Mouse (Mus musculus) embryonic facial prominence, embryonic 15.5 days (tissue): ENCODE data around the gene Cacna2d2. TPM values are rescaled to one million over a fixed set of nuclear protein-coding genes. Genes with fewer than 3 reads are reported as not detected.
A peak's percentile ranks its signal among the peaks of the same experiment; 100 is the strongest.

Experiments used
- ATAC-seq: fragments of 200-750 bp; cut with Nextera tagmentation; 2 replicates; pipeline ENCODE4 v1.8.0; 2017; ENCODE audit warnings: low read depth, moderate TSS enrichment; ENCODE audit not compliant: insufficient number of reproducible peaks, low FRiP score, low TSS enrichment
- H3K27ac ChIP-seq: fragments of 300-500 bp; sonication (generic); replicated peaks from 2 replicates; pipeline ENCODE4 v1.5.1; 2015; ENCODE audit warnings: mild to moderate bottlenecking, inconsistent platforms
- H3K27me3 ChIP-seq: fragments of 300-500 bp; sonication (generic); 2 replicates; pipeline ENCODE4 v1.6.1; 2015; ENCODE audit warnings: inconsistent platforms
- H3K36me3 ChIP-seq: fragments of 300-500 bp; sonication (generic); 2 replicates; pipeline ENCODE4 v1.6.1; 2015; ENCODE audit warnings: mild to moderate bottlenecking, inconsistent platforms
- H3K4me1 ChIP-seq: fragments of 300-500 bp; sonication (generic); 2 replicates; pipeline ENCODE4 v1.6.1; 2015; ENCODE audit warnings: inconsistent platforms
- H3K4me2 ChIP-seq: fragments of 300-500 bp; sonication (generic); replicated peaks from 2 replicates; pipeline ENCODE4 v1.6.1; 2015; ENCODE audit warnings: mild to moderate bottlenecking, inconsistent platforms
- H3K4me3 ChIP-seq: fragments of 300-500 bp; sonication (generic); replicated peaks from 2 replicates; pipeline ENCODE4 v1.5.1; 2015; ENCODE audit warnings: mild to moderate bottlenecking, inconsistent platforms
- H3K9ac ChIP-seq: fragments of 300-500 bp; sonication (generic); 2 replicates; pipeline ENCODE4 v1.6.1; 2015; ENCODE audit warnings: inconsistent platforms
- H3K9me3 ChIP-seq: fragments of 300-500 bp; sonication (generic); replicated peaks from 2 replicates; pipeline ENCODE4 v1.6.1; 2016; ENCODE audit warnings: inconsistent platforms
- WGBS: fragments of 180-500 bp; shearing (Covaris S2); methylation state at CpG from one replicate; pipeline ENCODE4 v1.1.7; 2015; 5-methylcytosine and 5-hydroxymethylcytosine counted together
- polyA plus RNA-seq: library from polyadenylated mRNA; unstranded; fragments of >200 nt; fragmentation: Nextera tagmentation; extraction: Ambion mirVana; gene quantifications from 2 replicates; pipeline ENCODE4 v1.2.1, GENCODE M21; 2015

Cacna2d2 gene
- polyA plus RNA-seq, 1 experiment from 2014 or later = 1.3 TPM

DNA sequence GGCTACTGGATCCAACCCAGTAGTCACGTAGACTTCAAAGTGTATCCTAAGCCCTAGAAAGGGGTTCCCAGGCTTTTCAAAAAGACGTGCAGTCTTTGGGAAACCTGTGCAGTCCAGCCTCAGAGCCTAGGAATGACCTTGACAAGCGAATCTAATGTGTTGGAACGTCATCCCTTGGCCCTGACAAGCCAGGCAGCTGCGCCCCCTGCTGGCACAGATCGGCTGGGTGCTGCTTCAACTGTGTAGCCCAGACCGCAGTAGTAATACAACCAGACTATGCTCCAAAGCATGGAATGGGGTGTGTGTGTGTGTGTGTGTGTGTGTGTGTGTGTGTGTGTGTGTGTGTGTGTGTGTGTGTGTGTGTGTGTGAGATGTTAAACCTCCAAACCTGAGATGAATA is 64.1 kb downstream of the Cacna2d2 start:
- Histone ChIP-seq H3K27ac (no peak overlapping the region), H3K27me3 (0 out of 2 replicates have a peak, but pooled peaks cover 7% of the 10 kb centered on the region), H3K36me3 (no peaks in the 10 kb centered on the region), H3K4me2 (no peak overlapping the region), H3K9ac (no peak overlapping the region), H3K9me3 (no peaks in the 10 kb centered on the region), H3K4me1 (peaks cover 3% of the 10 kb centered on the region; the same call in 1 of the 2 replicates), H3K4me3 (no peak overlapping the region)
- ATAC-seq = no peak
- WGBS = 16% methylated on average over 7 of the region's 7 CpGs

DNA sequence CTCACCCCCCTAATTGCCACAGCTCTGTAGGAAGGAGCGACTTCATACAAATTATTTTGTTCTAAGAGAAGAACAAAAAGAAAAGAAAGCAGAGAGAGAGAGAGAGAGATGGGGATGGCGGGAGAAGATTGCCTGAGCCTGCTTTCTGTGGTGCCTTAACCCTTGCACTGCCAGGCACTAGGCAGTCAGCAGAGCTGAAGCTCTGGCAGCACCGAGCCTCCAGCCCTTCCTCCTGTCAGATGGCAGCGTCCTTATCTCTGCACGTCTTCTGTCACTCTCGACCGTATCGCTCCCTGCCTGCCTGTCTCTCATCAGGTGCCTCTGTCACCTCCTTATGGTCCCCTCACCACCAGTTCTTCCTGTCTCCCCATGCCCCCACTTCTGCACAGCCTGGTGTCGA is 64.7 kb downstream of the Cacna2d2 start:
- Histone ChIP-seq H3K9me3 (no peaks in the 10 kb centered on the region), H3K4me1 (peaks cover 3% of the 10 kb centered on the region; the same call in 1 of the 2 replicates), H3K36me3 (no peaks in the 10 kb centered on the region), H3K4me3 (no peak overlapping the region), H3K27me3 (0 out of 2 replicates have a peak, but pooled peaks cover 7% of the 10 kb centered on the region), H3K27ac (no peak overlapping the region), H3K9ac (no peak overlapping the region), H3K4me2 (no peak overlapping the region)
- no peak for ATAC-seq
- 42% methylated on average over 9 of the region's 9 CpGs for WGBS

DNA sequence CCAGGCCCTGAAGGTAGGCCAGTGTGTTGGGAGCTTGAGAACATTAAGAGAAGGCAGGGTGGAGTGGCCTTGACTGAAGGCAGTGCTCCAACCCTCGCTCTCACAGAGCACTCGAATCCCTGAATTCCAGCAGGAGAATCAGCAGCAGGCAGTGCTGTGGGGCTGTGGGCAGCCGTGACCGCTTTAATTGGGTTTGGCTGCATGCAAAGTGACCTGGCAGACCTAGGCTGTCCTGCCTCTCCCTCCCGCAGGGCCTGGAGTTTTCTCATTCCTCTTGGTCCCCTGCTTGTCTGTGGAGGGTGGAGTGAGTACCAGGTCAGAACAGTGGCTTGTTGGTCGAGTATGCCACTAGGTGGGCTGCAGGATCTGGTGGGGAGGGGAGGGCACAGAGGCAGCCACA is 66.2 kb downstream of the Cacna2d2 start:
- Histone ChIP-seq H3K4me3 (no peak overlapping the region), H3K36me3 (no peaks in the 10 kb centered on the region), H3K4me1 (peaks cover 10% of the 10 kb centered on the region), H3K4me2 (no peak overlapping the region), H3K9me3 (no peaks in the 10 kb centered on the region), H3K9ac (no peak overlapping the region), H3K27ac (no peak overlapping the region), H3K27me3 (0 out of 2 replicates have a peak, but pooled peaks cover 7% of the 10 kb centered on the region)
- ATAC-seq = no peak
- WGBS = 34% methylated on average over 6 of the region's 6 CpGs

DNA sequence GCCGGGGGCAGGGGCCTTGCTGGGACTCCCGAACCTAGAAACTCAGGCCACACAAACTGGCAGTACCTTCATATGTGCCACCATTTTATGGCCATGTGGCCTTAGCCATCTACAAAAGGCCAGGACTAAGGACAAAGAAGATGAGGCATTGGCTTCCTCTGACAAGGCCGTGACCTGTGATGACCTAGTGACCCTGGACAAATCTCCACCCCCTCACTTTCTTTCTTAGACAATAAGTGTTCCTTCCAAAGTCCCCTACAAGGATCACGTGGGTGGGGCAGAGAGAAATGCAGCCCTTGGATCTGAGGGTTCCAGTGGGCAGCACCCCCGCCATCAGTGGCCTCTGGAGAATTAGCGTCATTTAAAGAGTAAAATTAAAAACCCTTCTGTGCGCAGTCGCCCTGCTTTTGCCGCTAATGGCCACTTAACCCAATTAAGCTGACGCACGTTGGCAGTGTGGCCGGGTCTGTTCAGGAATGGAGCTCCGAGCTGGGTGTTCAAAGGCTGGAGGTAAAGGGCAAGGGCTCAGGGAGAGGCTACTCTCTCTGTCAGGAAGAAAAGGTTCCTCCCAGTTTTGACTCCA is 69.9 kb downstream of the Cacna2d2 start:
- 64% methylated on average over 13 of the region's 13 CpGs for WGBS
- Histone ChIP-seq H3K27me3 (no peaks in the 10 kb centered on the region), H3K27ac (no peak overlapping the region)

DNA sequence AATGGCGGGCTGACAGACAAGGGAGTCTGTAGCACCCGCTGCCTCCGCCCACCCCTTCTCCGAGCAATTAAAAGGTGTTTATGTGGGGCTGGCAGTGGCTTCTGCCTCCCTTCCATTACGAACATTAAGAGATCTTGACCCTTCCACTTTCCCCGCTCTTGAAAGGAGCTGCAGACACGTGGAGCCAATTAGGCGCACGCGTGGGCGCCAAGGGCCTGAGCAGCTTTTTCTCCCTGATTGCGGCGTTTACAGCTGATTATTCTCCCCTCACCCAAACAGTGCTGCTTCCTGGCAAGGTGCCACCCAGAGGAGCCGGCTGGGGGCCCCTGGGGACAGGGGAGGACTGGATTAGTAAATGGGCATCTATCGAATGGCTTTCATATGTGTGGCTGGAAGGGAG is 71.0 kb downstream of the Cacna2d2 start:
- ATAC-seq = no peak
- Histone ChIP-seq H3K27ac (no peak overlapping the region), H3K9me3 (no peaks in the 10 kb centered on the region), H3K9ac (no peak overlapping the region), H3K27me3 (no peaks in the 10 kb centered on the region), H3K4me1 (peaks cover 20% of the 10 kb centered on the region), H3K4me2 (no peak overlapping the region), H3K4me3 (no peak overlapping the region), H3K36me3 (no peaks in the 10 kb centered on the region)
- WGBS = 40% methylated on average over 15 of the region's 15 CpGs

More for the DNA sequence above, 69.9 kb downstream of the Cacna2d2 start:
- H3K9ac ChIP-seq = no peak overlapping the region
- H3K4me1 ChIP-seq = peaks cover 14% of the 10 kb centered on the region
- no peaks in the 10 kb centered on the region for H3K9me3 ChIP-seq
- H3K36me3 ChIP-seq = no peaks in the 10 kb centered on the region
- no peak overlapping the region for H3K4me2 ChIP-seq
- H3K4me3 ChIP-seq = no peak overlapping the region
- ATAC-seq = no peak

DNA sequence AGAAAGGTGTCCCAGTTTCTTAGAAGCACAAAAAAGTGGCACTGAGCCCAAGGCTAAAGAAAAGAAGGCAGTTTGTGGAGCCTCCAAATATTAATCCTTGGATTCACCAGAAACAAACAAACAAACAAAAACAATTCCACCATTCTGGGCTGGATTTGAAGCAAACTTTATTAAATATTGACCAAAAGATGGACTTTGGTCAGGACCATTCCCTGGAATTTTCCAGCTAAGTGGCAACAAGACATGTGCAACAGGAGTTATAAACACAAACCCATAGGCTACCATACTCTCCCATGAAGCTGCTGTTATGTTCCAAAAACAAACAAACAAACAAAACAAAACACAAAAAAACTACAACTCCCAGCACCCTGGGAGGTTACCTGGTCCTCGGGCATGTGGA is 74.6 kb downstream of the Cacna2d2 start:
- Histone ChIP-seq H3K36me3 (no peaks in the 10 kb centered on the region), H3K4me2 (no peak overlapping the region), H3K4me1 (peaks cover 33% of the 10 kb centered on the region), H3K9me3 (no peaks in the 10 kb centered on the region), H3K27ac (no peak overlapping the region), H3K4me3 (no peak overlapping the region), H3K27me3 (no peaks in the 10 kb centered on the region), H3K9ac (no peak overlapping the region)
- WGBS = 72% methylated on average over 1 of the region's 1 CpGs
- no peak for ATAC-seq

DNA sequence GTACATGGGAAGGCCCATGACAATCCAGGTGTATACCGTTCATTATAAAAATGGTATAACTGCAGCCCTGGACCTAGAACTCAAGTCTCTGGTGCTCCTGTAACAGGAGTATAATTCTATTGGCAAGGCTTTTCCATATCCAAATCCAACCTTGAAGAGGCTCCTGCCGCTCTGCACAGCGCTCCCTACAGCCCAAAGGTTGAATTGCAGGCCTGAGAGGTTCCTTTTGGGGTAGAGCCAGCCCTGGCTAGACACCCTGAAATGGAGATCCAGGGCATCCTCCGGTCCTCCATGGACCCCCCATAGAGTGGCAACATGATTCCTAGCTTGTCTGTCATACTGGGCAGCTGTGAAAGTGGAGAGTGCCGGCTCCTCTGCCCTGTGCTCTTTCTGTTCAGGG is 79.6 kb downstream of the Cacna2d2 start:
- H3K4me3 ChIP-seq = peak overlapping the region; percentile 18; the same call in 1 of the 2 replicates
- 38% methylated on average over 5 of the region's 5 CpGs for WGBS

DNA sequence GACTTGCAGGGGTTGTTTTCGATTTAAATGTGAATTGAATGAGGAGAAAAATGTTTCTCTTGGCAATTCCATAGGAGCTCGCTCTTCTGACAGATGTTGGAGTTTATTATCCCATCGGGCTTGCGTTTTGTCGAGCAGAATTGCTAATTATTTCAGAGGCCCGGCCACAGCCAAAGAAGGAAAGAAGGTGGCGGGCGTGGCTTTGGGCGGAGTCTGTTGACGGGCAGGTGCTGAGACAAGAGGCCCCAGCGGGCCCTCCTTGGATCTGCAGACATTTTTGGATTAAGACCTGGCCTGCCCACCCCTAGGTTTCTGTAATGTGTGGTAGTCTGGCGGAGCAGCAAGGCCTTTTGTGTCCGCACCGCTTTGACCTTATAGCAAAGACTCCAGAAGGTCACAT is 80.2 kb downstream of the Cacna2d2 start:
- H3K4me1 ChIP-seq = peaks cover 52% of the 10 kb centered on the region
- H3K9ac ChIP-seq = no peak overlapping the region
- 0 out of 2 replicates have a peak, but pooled peaks cover 3% of the 10 kb centered on the region for H3K27me3 ChIP-seq
- 7% methylated on average over 14 of the region's 14 CpGs for WGBS
- H3K27ac ChIP-seq = peak overlapping the region; percentile 68; the same call in 1 of the 2 replicates
- no peak for ATAC-seq
- peak overlapping the region; percentile 37 for H3K4me2 ChIP-seq
- H3K4me3 ChIP-seq = peak overlapping the region; percentile 18
- no peaks in the 10 kb centered on the region for H3K9me3 ChIP-seq
- H3K36me3 ChIP-seq = no peaks in the 10 kb centered on the region

More for the DNA sequence above, 79.6 kb downstream of the Cacna2d2 start:
- no peaks in the 10 kb centered on the region for H3K9me3 ChIP-seq
- H3K36me3 ChIP-seq = no peaks in the 10 kb centered on the region
- peaks cover 47% of the 10 kb centered on the region for H3K4me1 ChIP-seq
- no peak for ATAC-seq
- H3K27ac ChIP-seq = peak overlapping the region; percentile 68
- no peak overlapping the region for H3K9ac ChIP-seq
- H3K4me2 ChIP-seq = peak overlapping the region; percentile 37
- H3K27me3 ChIP-seq = 0 out of 2 replicates have a peak, but pooled peaks cover 3% of the 10 kb centered on the region

DNA sequence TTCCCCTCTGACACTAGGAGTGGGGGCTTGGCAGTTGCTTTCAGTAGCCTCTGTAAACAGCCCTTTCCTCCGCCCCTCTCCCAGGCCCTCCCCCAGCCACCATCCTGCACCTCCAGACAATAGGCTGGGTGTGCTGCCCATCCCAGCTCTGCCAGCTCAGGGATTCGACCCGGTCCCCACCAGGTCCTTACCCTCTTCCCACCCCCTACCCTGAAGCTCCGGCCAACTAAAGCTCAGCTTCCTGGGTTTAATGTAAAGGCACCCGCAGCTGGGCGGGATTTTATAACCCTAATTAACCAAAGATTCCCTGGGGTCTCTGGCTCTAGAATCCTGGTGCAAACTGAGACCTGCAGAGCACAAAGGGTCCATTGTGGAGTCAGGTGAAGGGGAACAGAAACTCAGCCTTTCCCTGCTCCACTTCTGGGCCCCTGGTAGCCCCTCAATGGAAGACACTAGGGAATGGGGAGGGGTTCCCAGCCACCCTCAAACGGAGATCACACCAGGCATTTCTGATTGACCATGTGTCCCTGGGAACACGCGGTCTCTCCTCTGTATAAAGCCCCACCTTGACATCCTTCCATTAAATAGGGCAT is 81.2 kb downstream of the Cacna2d2 start:
- Histone ChIP-seq H3K4me1 (peaks cover 48% of the 10 kb centered on the region), H3K4me2 (no peak overlapping the region), H3K36me3 (no peaks in the 10 kb centered on the region), H3K9ac (no peak overlapping the region), H3K27ac (no peak overlapping the region), H3K9me3 (no peaks in the 10 kb centered on the region), H3K4me3 (no peak overlapping the region), H3K27me3 (0 out of 2 replicates have a peak, but pooled peaks cover 3% of the 10 kb centered on the region)
- WGBS = 15% methylated on average over 9 of the region's 9 CpGs
- no peak for ATAC-seq

DNA sequence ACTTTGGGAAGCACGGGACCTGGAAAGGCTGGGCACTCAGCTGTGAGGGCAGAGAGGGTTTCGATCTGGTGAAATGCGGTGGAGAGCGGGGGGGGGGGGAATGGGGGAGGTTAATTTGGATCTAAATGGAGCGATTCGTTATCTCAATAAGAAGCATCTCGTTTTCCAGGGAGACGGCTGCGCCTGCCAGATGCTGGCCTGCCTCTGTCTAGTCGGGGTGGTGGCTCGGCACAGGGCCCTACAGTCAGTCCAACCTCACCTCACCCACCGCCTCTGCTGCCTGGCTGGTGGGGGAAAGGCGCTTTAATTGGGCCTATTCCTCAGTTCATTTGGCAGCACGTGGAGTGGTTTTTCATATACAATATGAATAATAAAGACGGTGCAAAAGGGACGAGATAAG is 81.9 kb downstream of the Cacna2d2 start:
- no peak overlapping the region for H3K4me3 ChIP-seq
- H3K27me3 ChIP-seq = 0 out of 2 replicates have a peak, but pooled peaks cover 3% of the 10 kb centered on the region
- no peak for ATAC-seq
- H3K9me3 ChIP-seq = no peaks in the 10 kb centered on the region
- no peaks in the 10 kb centered on the region for H3K36me3 ChIP-seq
- peaks cover 40% of the 10 kb centered on the region for H3K4me1 ChIP-seq
- no peak overlapping the region for H3K27ac ChIP-seq
- 29% methylated on average over 16 of the region's 16 CpGs for WGBS
- no peak overlapping the region for H3K9ac ChIP-seq
- no peak overlapping the region for H3K4me2 ChIP-seq

DNA sequence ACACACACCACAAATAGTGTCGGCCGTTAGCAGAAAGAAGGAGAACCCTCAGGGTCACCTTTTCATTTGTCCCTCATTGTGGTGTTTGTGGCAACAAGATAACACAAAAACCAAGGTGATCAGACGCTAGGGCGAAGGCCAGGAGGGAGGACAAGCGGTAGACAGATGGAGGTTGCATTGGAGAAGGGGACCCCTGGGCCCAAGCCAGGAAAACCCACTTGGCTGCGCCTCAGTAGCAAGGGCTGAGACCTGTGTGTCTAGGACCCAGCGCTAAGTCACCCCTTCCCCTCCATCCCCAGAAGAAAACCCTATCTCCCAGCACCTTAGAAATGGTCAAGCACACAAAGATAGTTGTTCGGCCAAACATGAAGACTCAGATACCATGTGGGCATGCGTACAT is 82.6 kb downstream of the Cacna2d2 start:
- H3K27ac ChIP-seq = no peak overlapping the region
- no peak for ATAC-seq
- WGBS = 95% methylated on average over 9 of the region's 9 CpGs
- H3K9me3 ChIP-seq = no peaks in the 10 kb centered on the region
- no peaks in the 10 kb centered on the region for H3K36me3 ChIP-seq
- H3K27me3 ChIP-seq = 0 out of 2 replicates have a peak, but pooled peaks cover 3% of the 10 kb centered on the region
- no peak overlapping the region for H3K4me3 ChIP-seq
- H3K4me1 ChIP-seq = peaks cover 37% of the 10 kb centered on the region
- H3K9ac ChIP-seq = no peak overlapping the region
- no peak overlapping the region for H3K4me2 ChIP-seq
